Mouse (Mus musculus): ENCODE measurements at regions not wholly inside any gene's neighbourhood (a gene's known extent, or its start where the extent isn't known, plus 50 kb on each side); places are given as distances from the start of the nearest gene placed in this dataset.

DNA sequence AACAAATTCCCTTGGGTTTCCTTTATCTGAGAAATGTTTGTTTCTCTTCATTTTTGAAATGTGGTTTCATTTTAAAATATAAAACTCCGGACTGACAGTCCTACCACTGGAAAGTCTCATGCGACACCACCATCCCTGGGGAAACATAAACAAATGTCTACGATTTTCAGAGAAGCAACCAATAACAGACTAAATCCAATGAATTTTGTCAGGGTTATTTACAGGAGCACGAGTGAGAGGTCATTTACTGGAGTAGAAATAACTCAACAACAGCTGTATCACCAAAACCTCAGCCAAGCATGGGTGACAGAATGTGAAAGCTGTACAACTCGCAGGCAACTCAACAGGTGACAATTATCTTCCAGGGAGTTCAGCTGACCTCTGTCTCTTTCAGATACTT lies 200.5 kb downstream of the Fam76b start:
- ATAC-seq = no peak
- H3K36me3 ChIP-seq (ENCODE audit: control insufficient read depth, insufficient read depth, low read length) = no peaks in the 10 kb centered on the region
- no peak overlapping the region for H3K4me2 ChIP-seq (ENCODE audit: low read length)
- H3K9ac ChIP-seq (ENCODE audit: low read depth, low read length) = no peak overlapping the region
- H3K27ac ChIP-seq (ENCODE audit: low read depth, low read length) = no peak overlapping the region
- H3K27me3 ChIP-seq (replicated peaks; ENCODE audit: control insufficient read depth, insufficient read depth, low read length) = no peaks in the 10 kb centered on the region
- no peak overlapping the region for H3K4me3 ChIP-seq (ENCODE audit: low read length)
- no peaks in the 10 kb centered on the region for H3K9me3 ChIP-seq (ENCODE audit: control insufficient read depth, low read length)
- 71% methylated on average over 5 of the region's 5 CpGs for WGBS
- no peaks in the 10 kb centered on the region; the same call in 1 of the 2 replicates for H3K4me1 ChIP-seq (ENCODE audit: control insufficient read depth, insufficient read depth, low read depth, low read length)

DNA sequence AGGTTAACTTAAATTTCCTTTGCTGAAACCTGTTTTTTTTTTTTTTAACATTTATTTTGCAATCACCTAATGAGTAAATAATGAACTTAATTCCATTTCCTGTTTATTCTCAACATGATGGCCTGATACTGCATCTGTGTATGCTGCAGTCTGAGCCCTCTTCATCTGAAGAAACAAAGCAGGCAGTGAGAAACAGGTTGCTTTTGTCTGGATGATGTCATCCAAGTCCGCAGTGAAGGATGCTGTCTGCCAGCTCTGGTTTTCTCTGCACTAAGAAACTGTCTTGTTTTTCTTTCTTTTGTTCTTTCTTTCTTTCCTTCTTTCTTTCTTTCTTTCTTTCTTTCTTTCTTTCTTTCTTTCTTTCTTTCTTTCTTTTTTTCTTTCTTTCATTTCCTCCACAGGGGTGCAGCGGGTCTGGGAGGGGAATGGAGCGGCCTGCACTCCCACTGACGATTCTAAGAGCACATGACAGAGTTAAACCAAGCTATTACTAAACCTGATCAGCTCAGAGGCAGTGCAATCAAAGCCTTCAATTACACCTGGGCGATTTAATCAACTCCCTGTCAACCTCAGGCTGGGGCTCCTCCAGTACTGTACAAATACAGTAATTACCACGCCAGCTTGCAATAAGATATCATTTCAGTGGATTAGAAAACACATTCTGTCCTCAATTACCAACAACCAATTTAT lies 204.0 kb downstream of the Fam76b start:
- no peaks in the 10 kb centered on the region for H3K36me3 ChIP-seq (ENCODE audit: control insufficient read depth, insufficient read depth, low read length)
- no peaks in the 10 kb centered on the region for H3K9me3 ChIP-seq (ENCODE audit: control insufficient read depth, low read length)
- H3K27ac ChIP-seq (ENCODE audit: low read depth, low read length) = no peak overlapping the region
- ATAC-seq = peak; percentile 94
- H3K4me2 ChIP-seq (ENCODE audit: low read length) = no peak overlapping the region
- H3K4me3 ChIP-seq (ENCODE audit: low read length) = no peak overlapping the region
- 43% methylated on average over 6 of the region's 6 CpGs for WGBS
- no peaks in the 10 kb centered on the region; the same call in 1 of the 2 replicates for H3K4me1 ChIP-seq (ENCODE audit: control insufficient read depth, insufficient read depth, low read depth, low read length)
- H3K9ac ChIP-seq (ENCODE audit: low read depth, low read length) = no peak overlapping the region
- no peaks in the 10 kb centered on the region for H3K27me3 ChIP-seq (replicated peaks; ENCODE audit: control insufficient read depth, insufficient read depth, low read length)

- Histone ChIP-seq H3K9me3 (ENCODE audit: control insufficient read depth, low read length) (no peaks in the 10 kb centered on the region), H3K4me3 (ENCODE audit: low read length) (no peak overlapping the region), H3K27ac (ENCODE audit: low read depth, low read length) (peak overlapping the region; percentile 44; the same call in 1 of the 2 replicates), H3K4me2 (ENCODE audit: low read length) (no peak overlapping the region), H3K4me1 (ENCODE audit: control insufficient read depth, insufficient read depth, low read depth, low read length) (no peaks in the 10 kb centered on the region; the same call in 1 of the 2 replicates), H3K36me3 (ENCODE audit: control insufficient read depth, insufficient read depth, low read length) (no peaks in the 10 kb centered on the region), H3K27me3 (replicated peaks; ENCODE audit: control insufficient read depth, insufficient read depth, low read length) (no peaks in the 10 kb centered on the region), H3K9ac (ENCODE audit: low read depth, low read length) (no peak overlapping the region)
- peak; percentile 75 for ATAC-seq
- 46% methylated on average over 1 of the region's 1 CpGs for WGBS
Measured at GRCm38 (mm10) chr9:14032048-14032362, 204.5 kb downstream of the Fam76b start.

GRCm38 (mm10) chr9:14035526-14035925 lies 208.0 kb downstream of the Fam76b start:
- Histone ChIP-seq H3K9me3 (ENCODE audit: control insufficient read depth, low read length) (no peaks in the 10 kb centered on the region), H3K4me2 (ENCODE audit: low read length) (no peak overlapping the region), H3K4me3 (ENCODE audit: low read length) (no peak overlapping the region), H3K36me3 (ENCODE audit: control insufficient read depth, insufficient read depth, low read length) (no peaks in the 10 kb centered on the region), H3K27ac (ENCODE audit: low read depth, low read length) (no peak overlapping the region), H3K4me1 (ENCODE audit: control insufficient read depth, insufficient read depth, low read depth, low read length) (no peaks in the 10 kb centered on the region; the same call in 1 of the 2 replicates), H3K9ac (ENCODE audit: low read depth, low read length) (no peak overlapping the region), H3K27me3 (replicated peaks; ENCODE audit: control insufficient read depth, insufficient read depth, low read length) (no peaks in the 10 kb centered on the region)
- ATAC-seq = no peak
- WGBS = 88% methylated on average over 2 of the region's 2 CpGs

DNA sequence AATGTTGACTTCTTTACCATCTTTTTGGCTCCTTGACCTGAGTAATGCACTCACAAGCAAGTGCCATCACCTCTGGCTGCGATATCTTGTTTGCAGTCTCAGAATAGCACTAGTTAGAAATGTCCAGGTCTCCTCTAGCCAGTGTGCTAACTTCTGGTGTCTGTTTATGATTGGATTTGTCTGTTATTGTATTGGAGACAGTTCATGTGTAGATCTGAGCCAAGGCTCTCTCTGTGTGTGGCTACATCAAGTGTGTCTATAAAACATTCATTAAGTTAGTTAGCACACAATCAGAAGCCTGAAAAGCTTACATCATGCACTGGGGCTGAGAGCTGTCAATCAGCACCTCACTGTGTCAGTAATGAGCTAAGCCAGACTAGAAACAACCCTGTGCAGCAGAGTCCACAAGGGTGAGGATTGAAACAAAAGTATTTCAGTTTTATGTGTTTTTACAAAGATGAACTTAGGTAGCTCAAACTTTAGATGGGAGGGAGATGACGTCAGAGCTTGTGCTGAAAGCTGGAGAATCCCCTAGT lies 214.5 kb downstream of the Fam76b start:
- WGBS = 66% methylated on average over 2 of the region's 2 CpGs
- no peaks in the 10 kb centered on the region for H3K36me3 ChIP-seq (ENCODE audit: control insufficient read depth, insufficient read depth, low read length)
- H3K9ac ChIP-seq (ENCODE audit: low read depth, low read length) = no peak overlapping the region
- no peak overlapping the region for H3K4me3 ChIP-seq (ENCODE audit: low read length)
- no peaks in the 10 kb centered on the region for H3K9me3 ChIP-seq (ENCODE audit: control insufficient read depth, low read length)
- no peak overlapping the region for H3K27ac ChIP-seq (ENCODE audit: low read depth, low read length)
- no peak overlapping the region for H3K4me2 ChIP-seq (ENCODE audit: low read length)
- no peaks in the 10 kb centered on the region for H3K27me3 ChIP-seq (replicated peaks; ENCODE audit: control insufficient read depth, insufficient read depth, low read length)
- no peaks in the 10 kb centered on the region for H3K4me1 ChIP-seq (ENCODE audit: control insufficient read depth, insufficient read depth, low read depth, low read length)
- no peak for ATAC-seq

GRCm38 (mm10) chr9:14048224-14048623 lies 220.7 kb downstream of the Fam76b start:
- H3K9ac ChIP-seq (ENCODE audit: low read depth, low read length) = no peak overlapping the region
- H3K4me2 ChIP-seq (ENCODE audit: low read length) = no peak overlapping the region
- H3K9me3 ChIP-seq (ENCODE audit: control insufficient read depth, low read length) = no peaks in the 10 kb centered on the region
- ATAC-seq = peak; percentile 76
- WGBS = 62% methylated on average over 4 of the region's 4 CpGs
- H3K36me3 ChIP-seq (ENCODE audit: control insufficient read depth, insufficient read depth, low read length) = no peaks in the 10 kb centered on the region
- no peak overlapping the region for H3K27ac ChIP-seq (ENCODE audit: low read depth, low read length)
- no peaks in the 10 kb centered on the region for H3K4me1 ChIP-seq (ENCODE audit: control insufficient read depth, insufficient read depth, low read depth, low read length)
- H3K4me3 ChIP-seq (ENCODE audit: low read length) = no peak overlapping the region
- no peaks in the 10 kb centered on the region for H3K27me3 ChIP-seq (replicated peaks; ENCODE audit: control insufficient read depth, insufficient read depth, low read length)

DNA sequence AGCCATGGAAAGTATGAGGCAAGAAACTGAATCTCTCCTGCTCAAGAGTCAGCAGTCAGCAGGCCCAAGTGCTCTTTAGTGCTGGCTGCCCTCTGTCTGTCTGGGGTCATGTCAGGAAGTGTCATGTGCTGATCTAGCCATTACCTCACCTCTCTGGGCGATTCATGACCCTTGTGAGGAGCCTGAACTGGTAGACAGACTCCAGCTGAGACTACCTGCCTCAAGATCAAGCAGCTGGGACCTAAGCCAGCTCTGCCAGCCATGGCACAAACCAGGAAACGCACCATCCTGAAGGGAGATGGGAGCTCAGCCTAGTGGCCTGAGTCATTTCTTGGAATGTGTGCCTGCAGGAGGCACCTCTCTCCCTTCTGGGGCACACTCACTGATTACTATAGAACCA lies 221.2 kb upstream of the Sesn3 start:
- no peak overlapping the region for H3K4me2 ChIP-seq (ENCODE audit: low read length)
- H3K27ac ChIP-seq (ENCODE audit: low read depth, low read length) = no peak overlapping the region
- WGBS = 48% methylated on average over 2 of the region's 2 CpGs
- H3K4me3 ChIP-seq (ENCODE audit: low read length) = no peak overlapping the region
- peaks cover 4% of the 10 kb centered on the region for H3K4me1 ChIP-seq (ENCODE audit: control insufficient read depth, insufficient read depth, low read depth, low read length)
- no peaks in the 10 kb centered on the region for H3K9me3 ChIP-seq (ENCODE audit: control insufficient read depth, low read length)
- H3K9ac ChIP-seq (ENCODE audit: low read depth, low read length) = no peak overlapping the region
- H3K27me3 ChIP-seq (replicated peaks; ENCODE audit: control insufficient read depth, insufficient read depth, low read length) = no peaks in the 10 kb centered on the region
- no peaks in the 10 kb centered on the region for H3K36me3 ChIP-seq (ENCODE audit: control insufficient read depth, insufficient read depth, low read length)
- no peak for ATAC-seq

GRCm38 (mm10) chr9:14056410-14057172 lies 218.3 kb upstream of the Sesn3 start:
- H3K27me3 ChIP-seq (replicated peaks; ENCODE audit: control insufficient read depth, insufficient read depth, low read length) = no peaks in the 10 kb centered on the region
- H3K4me1 ChIP-seq (ENCODE audit: control insufficient read depth, insufficient read depth, low read depth, low read length) = peaks cover 10% of the 10 kb centered on the region
- H3K9ac ChIP-seq (ENCODE audit: low read depth, low read length) = no peak overlapping the region
- 88% methylated on average over 10 of the region's 10 CpGs for WGBS
- H3K9me3 ChIP-seq (ENCODE audit: control insufficient read depth, low read length) = no peaks in the 10 kb centered on the region
- H3K36me3 ChIP-seq (ENCODE audit: control insufficient read depth, insufficient read depth, low read length) = no peaks in the 10 kb centered on the region
- no peak overlapping the region for H3K4me3 ChIP-seq (ENCODE audit: low read length)
- H3K27ac ChIP-seq (ENCODE audit: low read depth, low read length) = no peak overlapping the region
- no peak overlapping the region for H3K4me2 ChIP-seq (ENCODE audit: low read length)
- ATAC-seq = no peak

- H3K4me3 ChIP-seq (ENCODE audit: low read length) = no peak overlapping the region
- WGBS = 22% methylated on average over 5 of the region's 5 CpGs
- no peak overlapping the region for H3K9ac ChIP-seq (ENCODE audit: low read depth, low read length)
- H3K4me1 ChIP-seq (ENCODE audit: control insufficient read depth, insufficient read depth, low read depth, low read length) = peaks cover 10% of the 10 kb centered on the region
- no peak overlapping the region for H3K4me2 ChIP-seq (ENCODE audit: low read length)
- no peaks in the 10 kb centered on the region for H3K9me3 ChIP-seq (ENCODE audit: control insufficient read depth, low read length)
- ATAC-seq = peak; percentile 70
- H3K27me3 ChIP-seq (replicated peaks; ENCODE audit: control insufficient read depth, insufficient read depth, low read length) = no peaks in the 10 kb centered on the region
- H3K27ac ChIP-seq (ENCODE audit: low read depth, low read length) = peak overlapping the region; percentile 31; the same call in 1 of the 2 replicates
- no peaks in the 10 kb centered on the region for H3K36me3 ChIP-seq (ENCODE audit: control insufficient read depth, insufficient read depth, low read length)
Measured at GRCm38 (mm10) chr9:14058592-14059227, 216.2 kb upstream of the Sesn3 start.

Data from hindbrain, embryonic 16.5 days (tissue).